Mouse (Mus musculus): ENCODE measurements around the gene Zp3r. TPM values are rescaled to one million over a fixed set of nuclear protein-coding genes. Genes with fewer than 3 reads are reported as not detected.
A peak's percentile ranks its signal among the peaks of the same experiment; 100 is the strongest.

Gene Zp3r
- polyA plus RNA-seq, 1 experiment: not detected

- Histone ChIP-seq H3K27me3 (ENCODE audit: control insufficient read depth, insufficient read depth, low read length, poor library complexity, severe bottlenecking) (no peaks in the 10 kb centered on the region), H3K27ac (ENCODE audit: insufficient read depth, low read length) (no peak overlapping the region), H3K9me3 (replicated peaks; ENCODE audit: control insufficient read depth, insufficient read depth, low read length, poor library complexity, severe bottlenecking) (no peaks in the 10 kb centered on the region), H3K4me3 (ENCODE audit: low read depth, low read length) (no peak overlapping the region), H3K36me3 (ENCODE audit: control insufficient read depth, insufficient read depth, low read length, poor library complexity, severe bottlenecking) (no peaks in the 10 kb centered on the region), H3K4me1 (ENCODE audit: control insufficient read depth, insufficient read depth, low read length) (no peaks in the 10 kb centered on the region), H3K9ac (ENCODE audit: low read depth, poor library complexity, severe bottlenecking) (no peak overlapping the region)
- no peak for TF ChIP-seq POLR2A (IDR thresholded peaks at IDR 0.05; ENCODE audit: insufficient read depth, low read length)
- no peak for TF ChIP-seq EP300 (IDR thresholded peaks at IDR 0.05; ENCODE audit: insufficient read depth, low read depth, low read length)
- no peak for TF ChIP-seq CTCF (IDR thresholded peaks at IDR 0.05; ENCODE audit: low read depth, low read length)
Measured at GRCm38 (mm10) chr1:130575962-130576361, 53.5 kb downstream of the Zp3r start.

- TF ChIP-seq POLR2A (IDR thresholded peaks at IDR 0.05; ENCODE audit: insufficient read depth, low read length): no peak
- TF ChIP-seq EP300 (IDR thresholded peaks at IDR 0.05; ENCODE audit: insufficient read depth, low read depth, low read length): no peak
- no peak for TF ChIP-seq CTCF (IDR thresholded peaks at IDR 0.05; ENCODE audit: low read depth, low read length)
- Histone ChIP-seq H3K4me1 (ENCODE audit: control insufficient read depth, insufficient read depth, low read length) (peaks cover 4% of the 10 kb centered on the region), H3K9ac (ENCODE audit: low read depth, poor library complexity, severe bottlenecking) (no peak overlapping the region), H3K4me3 (ENCODE audit: low read depth, low read length) (no peak overlapping the region), H3K27me3 (ENCODE audit: control insufficient read depth, insufficient read depth, low read length, poor library complexity, severe bottlenecking) (no peaks in the 10 kb centered on the region), H3K27ac (ENCODE audit: insufficient read depth, low read length) (no peak overlapping the region), H3K9me3 (replicated peaks; ENCODE audit: control insufficient read depth, insufficient read depth, low read length, poor library complexity, severe bottlenecking) (no peaks in the 10 kb centered on the region), H3K36me3 (ENCODE audit: control insufficient read depth, insufficient read depth, low read length, poor library complexity, severe bottlenecking) (no peaks in the 10 kb centered on the region)
Measured at GRCm38 (mm10) chr1:130551407-130552249, 77.8 kb downstream of the Zp3r start.

- Histone ChIP-seq H3K9ac (ENCODE audit: low read depth, poor library complexity, severe bottlenecking) (no peak overlapping the region), H3K36me3 (ENCODE audit: control insufficient read depth, insufficient read depth, low read length, poor library complexity, severe bottlenecking) (no peaks in the 10 kb centered on the region), H3K27me3 (ENCODE audit: control insufficient read depth, insufficient read depth, low read length, poor library complexity, severe bottlenecking) (no peaks in the 10 kb centered on the region), H3K4me1 (ENCODE audit: control insufficient read depth, insufficient read depth, low read length) (peaks cover 4% of the 10 kb centered on the region), H3K27ac (ENCODE audit: insufficient read depth, low read length) (peak overlapping the region; percentile 38), H3K9me3 (replicated peaks; ENCODE audit: control insufficient read depth, insufficient read depth, low read length, poor library complexity, severe bottlenecking) (no peaks in the 10 kb centered on the region), H3K4me3 (ENCODE audit: low read depth, low read length) (no peak overlapping the region)
- no peak for TF ChIP-seq EP300 (IDR thresholded peaks at IDR 0.05; ENCODE audit: insufficient read depth, low read depth, low read length)
- TF ChIP-seq POLR2A (IDR thresholded peaks at IDR 0.05; ENCODE audit: insufficient read depth, low read length): no peak
- TF ChIP-seq CTCF (IDR thresholded peaks at IDR 0.05; ENCODE audit: low read depth, low read length): no peak
Measured at GRCm38 (mm10) chr1:130550242-130551167, 78.9 kb downstream of the Zp3r start.

DNA sequence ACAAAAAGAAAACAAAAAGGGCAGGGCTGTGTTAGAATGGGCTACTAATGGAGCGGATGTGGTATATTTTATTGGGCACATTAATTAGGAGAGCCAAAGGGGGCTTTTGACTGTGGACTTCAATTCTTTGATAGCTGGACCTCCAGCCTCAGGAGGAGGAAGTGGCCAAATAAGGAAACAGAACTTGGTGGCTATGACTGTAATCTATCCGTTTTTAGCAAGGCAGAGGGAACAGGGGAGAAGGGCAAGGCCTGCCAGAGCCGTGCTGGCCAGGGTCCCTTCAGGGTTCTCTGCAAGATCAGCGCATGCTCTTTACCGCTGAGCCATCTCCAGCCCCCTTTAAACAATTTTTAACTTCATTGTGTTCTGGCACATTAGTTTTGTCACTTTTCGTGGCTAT lies 79.7 kb downstream of the Zp3r start:
- H3K4me3 ChIP-seq (ENCODE audit: low read depth, low read length): no peak overlapping the region
- peaks cover 4% of the 10 kb centered on the region for H3K4me1 ChIP-seq (ENCODE audit: control insufficient read depth, insufficient read depth, low read length)
- H3K9me3 ChIP-seq (replicated peaks; ENCODE audit: control insufficient read depth, insufficient read depth, low read length, poor library complexity, severe bottlenecking): no peaks in the 10 kb centered on the region
- TF ChIP-seq CTCF (IDR thresholded peaks at IDR 0.05; ENCODE audit: low read depth, low read length): no peak
- no peak for TF ChIP-seq EP300 (IDR thresholded peaks at IDR 0.05; ENCODE audit: insufficient read depth, low read depth, low read length)
- no peak for TF ChIP-seq POLR2A (IDR thresholded peaks at IDR 0.05; ENCODE audit: insufficient read depth, low read length)
- H3K27me3 ChIP-seq (ENCODE audit: control insufficient read depth, insufficient read depth, low read length, poor library complexity, severe bottlenecking): no peaks in the 10 kb centered on the region
- H3K9ac ChIP-seq (ENCODE audit: low read depth, poor library complexity, severe bottlenecking): no peak overlapping the region
- no peak overlapping the region for H3K27ac ChIP-seq (ENCODE audit: insufficient read depth, low read length)
- no peaks in the 10 kb centered on the region for H3K36me3 ChIP-seq (ENCODE audit: control insufficient read depth, insufficient read depth, low read length, poor library complexity, severe bottlenecking)

GRCm38 (mm10) chr1:130549160-130549559 lies 80.3 kb downstream of the Zp3r start:
- Histone ChIP-seq H3K9me3 (replicated peaks; ENCODE audit: control insufficient read depth, insufficient read depth, low read length, poor library complexity, severe bottlenecking) (no peaks in the 10 kb centered on the region), H3K27ac (ENCODE audit: insufficient read depth, low read length) (no peak overlapping the region), H3K4me1 (ENCODE audit: control insufficient read depth, insufficient read depth, low read length) (peaks cover 4% of the 10 kb centered on the region), H3K27me3 (ENCODE audit: control insufficient read depth, insufficient read depth, low read length, poor library complexity, severe bottlenecking) (no peaks in the 10 kb centered on the region), H3K4me3 (ENCODE audit: low read depth, low read length) (no peak overlapping the region), H3K9ac (ENCODE audit: low read depth, poor library complexity, severe bottlenecking) (no peak overlapping the region), H3K36me3 (ENCODE audit: control insufficient read depth, insufficient read depth, low read length, poor library complexity, severe bottlenecking) (no peaks in the 10 kb centered on the region)
- no peak for TF ChIP-seq CTCF (IDR thresholded peaks at IDR 0.05; ENCODE audit: low read depth, low read length)
- no peak for TF ChIP-seq POLR2A (IDR thresholded peaks at IDR 0.05; ENCODE audit: insufficient read depth, low read length)
- TF ChIP-seq EP300 (IDR thresholded peaks at IDR 0.05; ENCODE audit: insufficient read depth, low read depth, low read length): no peak
